Mouse (Mus musculus) G1E (cell line): ENCODE measurements around the gene Myh14. TPM values are rescaled to one million over a fixed set of nuclear protein-coding genes. Genes with fewer than 3 reads are reported as not detected.

Experiments
- ATAC-seq: 2 replicates; pipeline ENCODE4 v1.8.0; 2016; ENCODE audit warnings: mild to moderate bottlenecking; ENCODE audit not compliant: insufficient number of reproducible peaks, poor library complexity, low FRiP score, severe bottlenecking; ENCODE audit errors: extremely low read depth
- DNase-seq: peaks from one replicate; pipeline ENCODE4 v3.0.0; 2012; ENCODE audit warnings: low spot score
- H3K27me3 ChIP-seq: 2 replicates; pipeline ENCODE4 v1.6.1; 2012; ENCODE audit warnings: mild to moderate bottlenecking, low read length, inconsistent platforms; ENCODE audit not compliant: insufficient read depth
- H3K36me3 ChIP-seq: replicated peaks from 2 replicates; pipeline ENCODE3; 2012; ENCODE audit warnings: mild to moderate bottlenecking, inconsistent platforms
- H3K4me1 ChIP-seq: 2 replicates; pipeline ENCODE4 v1.6.1; 2012; ENCODE audit warnings: low read depth, low read length, inconsistent platforms, mixed read lengths; ENCODE audit not compliant: insufficient read depth
- H3K4me3 ChIP-seq: 2 replicates; pipeline ENCODE4 v1.5.1; 2012; ENCODE audit warnings: low read depth, mild to moderate bottlenecking, inconsistent platforms, low read length, moderate library complexity, mixed read lengths
- H3K9me3 ChIP-seq: replicated peaks from 2 replicates; pipeline ENCODE4 v1.6.1; 2012; ENCODE audit warnings: inconsistent platforms
- CTCF ChIP-seq: IDR thresholded peaks from 2 replicates; pipeline ENCODE4 v1.5.1; 2012; ENCODE audit warnings: low read depth, low read length, inconsistent platforms, mixed read lengths
- GATA1 ChIP-seq: IDR thresholded peaks from 2 replicates; pipeline ENCODE4 v1.6.1; 2012; ENCODE audit warnings: borderline replicate concordance, low read length, inconsistent platforms, mixed read lengths
- GATA2 ChIP-seq: IDR thresholded peaks from 2 replicates; pipeline ENCODE4 v1.6.1; 2012; ENCODE audit warnings: low read depth, low read length, inconsistent platforms, borderline replicate concordance
- POLR2AphosphoS5 ChIP-seq: IDR thresholded peaks from 2 replicates; pipeline ENCODE4 v1.6.1; 2012; ENCODE audit warnings: low read depth, low read length, inconsistent platforms; ENCODE audit not compliant: insufficient replicate concordance
- TAL1 ChIP-seq: conservative IDR thresholded peaks from 2 replicates; pipeline ENCODE4 v1.6.1; 2012; ENCODE audit warnings: low read depth, low read length, inconsistent platforms, mixed read lengths
- polyA plus RNA-seq: library from polyadenylated mRNA; stranded (reverse); fragments of >175 nt; gene quantifications from 2 replicates; pipeline ENCODE4 v1.2.3, GENCODE M21; 2012
- total RNA-seq, 2 experiments: library from RNA; stranded (forward) in 1 of 2; stranded (reverse) in 1 of 2; fragments of 200-1000 nt in 1 of 2; fragments of >200 nt in 1 of 2; fragmentation: Nextera tagmentation in 1 of 2; gene quantifications; 2 replicates each; pipeline ENCODE4 v1.2.3; 2014 to 2017

Gene Myh14
- total and polyA plus RNA-seq, 3 experiments, result not detected

DNA sequence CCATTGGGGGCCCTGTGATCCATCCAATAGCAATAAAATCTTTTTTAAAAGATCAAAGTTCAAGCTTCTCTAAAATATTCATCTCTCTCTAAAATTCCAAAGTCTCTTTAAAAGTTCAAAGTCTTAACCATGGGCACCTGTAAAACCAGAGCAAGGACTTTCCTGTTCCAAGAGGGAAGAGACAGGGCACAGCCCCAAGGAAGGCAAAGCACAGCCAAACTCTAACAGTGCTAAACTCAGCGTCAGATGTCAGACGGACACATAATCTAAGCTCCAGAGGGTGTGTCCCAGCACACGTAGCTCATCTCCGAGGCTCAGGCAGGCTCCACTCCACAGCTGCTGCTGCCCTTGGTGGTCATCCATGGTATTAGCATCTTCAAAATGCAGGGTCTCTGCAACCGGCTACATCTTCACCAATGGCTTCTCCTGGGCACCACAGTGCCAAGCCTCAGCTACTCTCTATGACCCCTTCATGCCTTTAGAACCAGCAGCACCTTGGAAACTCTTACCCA lies 94.3 kb downstream of the Myh14 start:
- Histone ChIP-seq H3K9me3 (no peaks in the 10 kb centered on the region), H3K4me1 (peaks cover 7% of the 10 kb centered on the region; the same call in 1 of the 2 replicates), H3K4me3 (no peak overlapping the region), H3K36me3 (no peaks in the 10 kb centered on the region), H3K27me3 (peaks cover 12% of the 10 kb centered on the region)
- ATAC-seq (no peak), DNase-seq (no peak)
- no peak for TF ChIP-seq GATA1
- no peak for TF ChIP-seq TAL1
- TF ChIP-seq CTCF, result no peak

DNA sequence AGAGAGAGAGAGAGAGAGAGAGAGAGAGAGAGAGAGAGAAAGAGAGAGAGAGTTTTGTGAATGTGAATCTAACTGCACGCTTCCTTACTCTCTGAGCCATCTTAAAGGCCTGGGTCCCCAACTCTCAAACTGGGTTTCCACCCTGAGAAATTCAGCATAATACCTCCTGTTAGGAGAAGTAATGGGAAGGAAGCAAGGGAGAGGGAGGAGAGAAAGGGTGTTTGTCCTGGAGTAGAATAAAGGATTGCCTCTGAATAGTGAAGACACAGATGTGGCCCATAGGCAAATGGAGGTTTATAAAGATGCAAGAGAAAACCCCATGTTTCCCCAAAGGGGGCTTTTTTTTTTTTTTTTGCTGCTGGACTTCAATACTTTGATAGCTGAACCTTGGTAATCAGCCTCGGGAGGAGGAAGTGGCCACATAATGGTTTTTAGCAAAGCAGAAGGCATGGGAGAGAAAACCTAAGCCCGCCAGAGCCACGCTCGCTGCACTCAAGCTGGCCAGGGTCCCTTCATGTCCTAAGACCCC lies 97.6 kb downstream of the Myh14 start:
- no peak for DNase-seq
- H3K4me1 ChIP-seq, result peaks cover 10% of the 10 kb centered on the region; the same call in 1 of the 2 replicates
- no peak for TF ChIP-seq GATA2
- TF ChIP-seq GATA1, result no peak
- no peak for TF ChIP-seq POLR2AphosphoS5
- TF ChIP-seq CTCF, result no peak
- no peak for TF ChIP-seq TAL1
- no peaks in the 10 kb centered on the region for H3K9me3 ChIP-seq
- H3K4me3 ChIP-seq, result no peak overlapping the region
- ATAC-seq, result no peak
- H3K36me3 ChIP-seq, result no peaks in the 10 kb centered on the region
- peaks cover 29% of the 10 kb centered on the region for H3K27me3 ChIP-seq

DNA sequence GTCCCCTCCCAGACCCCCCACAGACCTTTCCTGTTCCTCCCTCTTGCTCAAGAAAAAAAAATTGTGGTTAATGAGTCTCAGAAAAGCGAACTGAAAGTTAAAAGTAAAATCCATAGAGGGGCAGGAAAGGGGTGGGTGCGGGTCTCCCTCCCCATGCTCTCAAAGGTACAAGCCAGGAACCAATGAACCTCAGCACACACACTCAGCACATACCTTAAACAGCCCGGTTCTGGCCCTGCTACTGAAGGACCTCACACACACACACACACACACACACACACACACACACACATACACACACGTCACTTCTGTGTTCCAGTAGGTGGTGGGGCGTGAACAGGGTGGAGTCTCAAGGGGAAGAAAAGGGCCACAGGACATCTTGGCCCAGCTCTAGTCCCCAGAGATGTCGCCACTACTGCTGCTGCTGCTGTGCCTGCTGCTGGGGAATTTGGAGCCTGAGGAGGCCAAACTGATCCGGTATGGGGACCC lies 98.4 kb downstream of the Myh14 start, which contains the start of gene Napsa:
TSS of gene Napsa (plus strand) at position 168 of the 489 bp plus-strand sequence.
- Histone ChIP-seq H3K36me3 (no peaks in the 10 kb centered on the region), H3K4me3 (no peak within 1 kb of the TSS), H3K4me1 (peaks cover 10% of the 10 kb centered on the region; the same call in 1 of the 2 replicates), H3K27me3 (peaks cover 29% of the 10 kb centered on the region), H3K9me3 (no peaks in the 10 kb centered on the region)
- TF ChIP-seq TAL1 (no peak), POLR2AphosphoS5 (no peak), GATA1 (no peak), GATA2 (no peak), CTCF (no peak)
- DNase-seq (no peak), ATAC-seq (no peak)

DNA sequence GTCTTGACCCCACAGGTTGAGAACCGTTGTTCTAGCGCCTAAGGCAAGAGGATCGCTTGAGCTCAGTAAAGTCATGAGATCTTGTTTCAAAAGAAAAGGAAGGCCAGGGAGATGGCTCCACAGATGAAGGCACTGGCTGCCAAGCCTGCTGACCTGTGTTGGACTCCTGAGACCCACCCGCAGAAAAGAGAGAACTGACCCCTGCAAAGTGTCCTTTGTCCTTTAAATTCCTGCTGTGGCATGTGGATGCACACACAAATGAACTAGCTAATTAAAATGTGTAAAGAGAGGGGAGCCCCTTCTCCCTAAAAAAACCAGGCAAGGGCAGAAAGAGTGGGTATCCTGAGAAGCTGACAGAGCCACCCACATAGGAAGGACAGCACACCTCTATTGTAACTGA lies 98.8 kb downstream of the Myh14 start:
- DNase-seq (no peak), ATAC-seq (no peak)
- peaks cover 10% of the 10 kb centered on the region; the same call in 1 of the 2 replicates for H3K4me1 ChIP-seq

DNA sequence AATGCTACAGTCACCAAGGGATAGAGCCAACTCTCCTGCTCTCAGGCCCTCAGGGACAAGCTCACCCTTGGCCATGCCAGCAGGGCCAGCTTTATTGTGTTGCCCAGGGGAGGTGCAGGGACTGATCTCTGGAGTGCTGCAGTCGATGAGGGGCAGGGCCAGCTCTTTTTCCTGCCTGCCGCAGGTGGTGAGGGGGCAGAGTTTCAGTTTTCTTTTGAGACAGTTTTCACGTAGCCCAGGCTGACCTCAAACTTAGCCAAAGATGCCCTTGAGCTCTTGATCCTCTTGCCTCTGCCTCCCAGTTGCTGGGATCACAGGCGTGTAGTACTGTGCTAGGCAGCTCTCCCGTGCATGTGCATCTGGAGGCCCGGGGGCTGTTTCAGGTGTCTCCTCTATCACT lies 99.7 kb downstream of the Myh14 start:
- ATAC-seq, result no peak
- no peak for DNase-seq
- Histone ChIP-seq H3K4me3 (no peak overlapping the region), H3K27me3 (peaks cover 29% of the 10 kb centered on the region), H3K4me1 (peaks cover 10% of the 10 kb centered on the region; the same call in 1 of the 2 replicates), H3K9me3 (no peaks in the 10 kb centered on the region), H3K36me3 (no peaks in the 10 kb centered on the region)
- TF ChIP-seq TAL1 (no peak), GATA2 (no peak), POLR2AphosphoS5 (no peak)

More for the DNA sequence above, 98.8 kb downstream of the Myh14 start:
- no peaks in the 10 kb centered on the region for H3K9me3 ChIP-seq
- no peak overlapping the region for H3K4me3 ChIP-seq
- no peak for TF ChIP-seq GATA1
- no peak for TF ChIP-seq POLR2AphosphoS5
- TF ChIP-seq GATA2, result no peak
- no peak for TF ChIP-seq CTCF
- TF ChIP-seq TAL1, result no peak
- no peaks in the 10 kb centered on the region for H3K36me3 ChIP-seq
- peaks cover 29% of the 10 kb centered on the region for H3K27me3 ChIP-seq

DNA sequence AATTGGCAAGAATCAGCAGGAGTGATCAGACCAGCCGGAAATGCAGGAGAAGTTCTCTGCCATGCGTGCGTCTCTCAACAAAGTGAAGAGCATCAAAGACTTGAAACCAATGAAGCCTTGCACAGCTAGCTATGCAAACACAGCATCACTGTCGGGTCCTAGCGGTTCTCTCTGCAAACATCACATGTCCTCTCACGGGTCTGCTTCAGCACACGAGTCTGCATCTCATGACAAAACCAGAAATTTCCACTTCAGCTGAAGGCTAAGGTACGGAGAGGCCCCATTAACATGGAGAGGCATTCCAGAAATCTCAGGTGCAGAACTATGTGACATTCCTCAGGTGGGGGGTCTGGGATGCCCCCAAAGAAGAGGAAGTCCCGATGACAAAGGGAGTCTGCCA lies 101.8 kb downstream of the Myh14 start:
- DNase-seq (no peak), ATAC-seq (no peak)
- H3K9me3 ChIP-seq, result no peaks in the 10 kb centered on the region
- no peaks in the 10 kb centered on the region for H3K36me3 ChIP-seq
- peaks cover 10% of the 10 kb centered on the region; the same call in 1 of the 2 replicates for H3K4me1 ChIP-seq
- TF ChIP-seq GATA2 (no peak), POLR2AphosphoS5 (no peak)
- H3K4me3 ChIP-seq, result no peak overlapping the region
- peaks cover 39% of the 10 kb centered on the region for H3K27me3 ChIP-seq
